Mouse (Mus musculus) megakaryocyte, embryonic 14.5 days (primary cell): Measurements from ENCODE around the gene Pan2. TPM values are rescaled to one million over a fixed set of nuclear protein-coding genes. Genes with fewer than 3 reads are reported as not detected.

ENCODE experiments used
- H3K27me3 ChIP-seq: replicated peaks from 2 replicates; pipeline ENCODE3; 2012; ENCODE audit warnings: inconsistent platforms
- H3K36me3 ChIP-seq: replicated peaks from 2 replicates; pipeline ENCODE3; 2012; ENCODE audit warnings: low read length, inconsistent platforms, mixed read lengths
- H3K4me1 ChIP-seq: 2 replicates; pipeline ENCODE4 v1.6.1; 2012; ENCODE audit warnings: inconsistent platforms
- H3K4me3 ChIP-seq: replicated peaks from 2 replicates; pipeline ENCODE3; 2012; ENCODE audit warnings: moderate library complexity, mild to moderate bottlenecking, inconsistent platforms
- H3K9me3 ChIP-seq: 2 replicates; pipeline ENCODE4 v1.6.1; 2012; ENCODE audit warnings: inconsistent platforms
- FLI1 ChIP-seq: IDR thresholded peaks from 2 replicates; pipeline ENCODE4 v1.6.1; 2012; ENCODE audit warnings: low read length, inconsistent platforms, mixed read lengths
- GATA1 ChIP-seq: IDR thresholded peaks from 3 replicates; pipeline ENCODE4 v1.6.1; 2012; ENCODE audit warnings: mixed read lengths, low read length, inconsistent platforms, borderline replicate concordance
- polyA plus RNA-seq: library from polyadenylated mRNA; stranded (reverse); fragments of >175 nt; gene quantifications from 2 replicates; pipeline ENCODE4 v1.2.3, GENCODE M21; 2012; ENCODE audit warnings: low replicate concordance; ENCODE audit not compliant: insufficient read depth

The Pan2 gene
- polyA plus RNA-seq, 1 experiment: 1.1 TPM

DNA sequence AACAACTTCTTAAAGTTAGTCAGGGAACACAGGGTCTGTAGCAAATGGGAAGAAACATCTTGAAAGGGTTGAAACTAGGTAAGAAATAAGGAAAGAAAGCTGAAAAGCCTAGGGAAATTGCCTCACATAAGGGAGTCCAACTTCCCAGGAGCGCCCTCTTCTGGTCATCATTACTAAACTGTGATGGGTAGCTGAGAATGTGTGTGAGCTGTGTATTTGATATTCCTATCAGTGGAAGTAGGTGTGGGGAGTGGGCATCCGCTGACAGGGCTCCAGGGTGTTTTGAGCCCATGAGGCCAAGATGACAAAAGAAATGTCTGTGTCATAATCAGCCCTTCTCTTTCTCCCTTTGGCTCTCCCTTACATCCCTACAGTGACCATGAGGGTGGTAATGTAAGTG lies 55.7 kb downstream of the Pan2 start:
- no peak for TF ChIP-seq FLI1
- TF ChIP-seq GATA1: no peak
- Histone ChIP-seq H3K27me3 (no peaks in the 10 kb centered on the region), H3K9me3 (no peaks in the 10 kb centered on the region), H3K36me3 (peaks cover 88% of the 10 kb centered on the region), H3K4me3 (no peak overlapping the region), H3K4me1 (peaks cover 11% of the 10 kb centered on the region)

- Histone ChIP-seq H3K9me3 (no peaks in the 10 kb centered on the region), H3K27me3 (no peaks in the 10 kb centered on the region), H3K4me3 (no peak overlapping the region), H3K4me1 (peaks cover 11% of the 10 kb centered on the region), H3K36me3 (peaks cover 85% of the 10 kb centered on the region)
- TF ChIP-seq FLI1 (no peak), GATA1 (no peak)
These were observed 56.1 kb downstream of the Pan2 start for GRCm38 (mm10) chr10:128359226-128359625.

GRCm38 (mm10) chr10:128361836-128362235 lies 58.7 kb downstream of the Pan2 start:
- TF ChIP-seq FLI1: no peak
- no peak for TF ChIP-seq GATA1
- Histone ChIP-seq H3K9me3 (no peaks in the 10 kb centered on the region), H3K4me1 (peaks cover 11% of the 10 kb centered on the region), H3K36me3 (peaks cover 84% of the 10 kb centered on the region), H3K4me3 (no peak overlapping the region), H3K27me3 (no peaks in the 10 kb centered on the region)

DNA sequence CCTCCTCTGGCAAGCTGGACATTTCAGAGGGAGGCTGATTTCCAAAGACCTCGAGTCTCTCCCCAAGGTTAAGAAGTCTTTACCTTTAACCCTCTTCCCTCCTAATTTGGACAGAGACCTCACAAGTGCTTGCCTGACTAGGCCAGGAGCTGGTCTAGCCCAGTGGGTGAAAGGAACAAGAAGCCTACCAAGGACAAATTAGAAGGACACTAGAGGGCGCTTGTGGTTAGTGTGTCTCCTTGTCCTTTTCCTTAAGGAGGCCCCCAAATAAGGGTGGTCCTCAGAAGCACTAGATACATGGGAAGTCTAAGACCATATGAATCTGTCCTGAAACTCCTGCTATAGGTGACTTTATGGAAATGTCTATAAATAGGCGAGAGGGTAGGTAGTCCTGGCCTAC lies 59.4 kb downstream of the Pan2 start:
- TF ChIP-seq FLI1 (no peak), GATA1 (no peak)
- Histone ChIP-seq H3K4me3 (no peak overlapping the region), H3K9me3 (no peaks in the 10 kb centered on the region), H3K36me3 (peaks cover 79% of the 10 kb centered on the region), H3K4me1 (peaks cover 17% of the 10 kb centered on the region), H3K27me3 (no peaks in the 10 kb centered on the region)

GRCm38 (mm10) chr10:128367899-128368401 lies 64.8 kb downstream of the Pan2 start:
- Histone ChIP-seq H3K4me1 (peaks cover 40% of the 10 kb centered on the region), H3K9me3 (no peaks in the 10 kb centered on the region), H3K36me3 (peaks cover 26% of the 10 kb centered on the region), H3K27me3 (no peaks in the 10 kb centered on the region), H3K4me3 (peak overlapping the region; percentile 92)
- TF ChIP-seq GATA1: no peak
- TF ChIP-seq FLI1: no peak

DNA sequence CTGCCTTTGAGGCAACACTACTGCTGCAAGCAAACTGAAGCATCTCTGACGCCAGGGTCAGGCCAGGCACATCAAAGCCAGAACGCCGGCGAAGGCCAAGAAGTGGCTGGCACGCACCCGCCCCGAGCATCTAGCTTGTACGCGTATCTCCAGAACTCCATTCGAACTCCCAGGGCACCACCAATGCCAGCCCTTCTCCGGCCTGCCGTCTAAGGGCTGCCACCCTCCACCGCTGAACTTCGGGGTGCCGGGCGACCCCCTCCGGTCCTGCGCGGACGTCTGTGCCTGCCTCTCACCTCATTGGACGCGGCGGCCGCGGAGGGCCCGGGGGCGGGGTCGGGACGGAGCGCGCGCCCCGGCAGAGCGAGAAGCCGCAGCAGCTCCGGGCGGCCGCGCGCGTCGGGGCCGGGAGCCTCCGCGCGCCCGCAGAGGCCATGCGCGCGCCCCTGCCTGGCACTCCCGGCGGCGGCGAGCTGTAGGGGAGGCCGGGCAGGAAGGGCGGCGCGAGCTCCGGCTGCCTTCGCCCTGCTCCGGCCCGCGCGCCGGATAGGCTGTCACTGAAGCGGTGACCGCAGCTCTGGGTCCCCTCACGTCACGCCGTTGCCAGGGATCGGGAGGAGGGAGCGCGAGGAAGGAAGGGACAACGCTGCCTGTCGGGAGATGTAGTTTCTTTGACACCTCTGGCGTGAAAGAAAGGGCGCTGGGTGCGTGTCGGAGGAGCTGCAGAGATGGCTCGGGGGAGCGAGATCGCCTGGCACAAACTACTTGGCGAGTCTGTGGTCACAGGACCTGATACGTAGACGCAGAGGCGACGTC lies 65.5 kb downstream of the Pan2 start, which contains the start of gene Coq10a:
Coq10a (minus strand) TSS at position 596 of the 816 bp plus-strand sequence.
- H3K36me3 ChIP-seq: peaks cover 19% of the 10 kb centered on the region
- H3K4me3 ChIP-seq: peak within 1 kb of the TSS; percentile 92
- no peaks in the 10 kb centered on the region for H3K27me3 ChIP-seq
- peaks cover 42% of the 10 kb centered on the region for H3K4me1 ChIP-seq
- TF ChIP-seq FLI1: no peak; the same call in 1 of the 2 replicates
- no peak for TF ChIP-seq GATA1
- H3K9me3 ChIP-seq: no peaks in the 10 kb centered on the region

DNA sequence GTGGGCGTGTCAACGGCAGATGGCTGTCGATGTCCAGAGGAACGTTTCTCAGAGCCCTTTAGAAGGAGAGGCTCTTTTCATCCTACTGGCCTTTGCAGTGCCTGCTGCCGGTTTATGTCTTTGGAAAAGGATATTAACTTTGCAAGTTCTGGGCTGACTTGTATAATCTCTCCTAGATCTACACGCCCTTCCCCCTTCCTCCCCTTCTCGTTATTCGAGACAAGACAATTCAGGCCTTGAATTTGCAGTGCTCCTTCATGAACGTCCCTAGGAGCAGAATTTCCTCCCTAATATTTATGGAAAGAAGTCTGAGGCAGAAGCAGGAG lies 66.0 kb downstream of the Pan2 start:
- Histone ChIP-seq H3K9me3 (no peaks in the 10 kb centered on the region), H3K4me1 (peaks cover 43% of the 10 kb centered on the region), H3K36me3 (peaks cover 17% of the 10 kb centered on the region), H3K27me3 (no peaks in the 10 kb centered on the region), H3K4me3 (peak overlapping the region; percentile 92)
- TF ChIP-seq GATA1 (no peak), FLI1 (no peak)

GRCm38 (mm10) chr10:128369599-128369998 lies 66.5 kb downstream of the Pan2 start:
- Histone ChIP-seq H3K4me1 (peaks cover 43% of the 10 kb centered on the region), H3K27me3 (no peaks in the 10 kb centered on the region), H3K36me3 (peaks cover 13% of the 10 kb centered on the region), H3K4me3 (peak overlapping the region; percentile 92), H3K9me3 (no peaks in the 10 kb centered on the region)
- TF ChIP-seq FLI1 (no peak), GATA1 (no peak)

DNA sequence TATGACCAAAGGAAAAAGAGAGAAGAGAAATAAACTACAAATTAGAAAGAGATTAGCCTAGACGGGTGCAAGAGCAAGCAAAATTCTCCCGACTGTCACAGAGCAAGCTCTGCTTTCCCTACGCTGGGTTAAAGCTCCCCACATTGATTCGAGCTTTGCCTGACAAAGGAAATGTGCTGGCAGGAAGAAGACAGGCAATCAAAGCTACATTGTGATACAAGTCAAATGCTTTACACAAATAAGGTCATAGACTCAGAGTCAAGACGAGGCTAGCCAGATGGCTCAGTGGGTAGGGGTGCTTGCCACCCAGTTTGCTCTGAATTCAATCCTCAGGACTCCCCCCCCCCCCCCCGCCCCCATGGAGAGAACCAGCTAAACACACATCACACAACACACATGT lies 66.9 kb downstream of the Pan2 start:
- no peak for TF ChIP-seq FLI1
- TF ChIP-seq GATA1: no peak
- H3K36me3 ChIP-seq: peaks cover 9% of the 10 kb centered on the region
- H3K4me3 ChIP-seq: no peak overlapping the region
- no peaks in the 10 kb centered on the region for H3K9me3 ChIP-seq
- no peaks in the 10 kb centered on the region for H3K27me3 ChIP-seq
- peaks cover 43% of the 10 kb centered on the region for H3K4me1 ChIP-seq

GRCm38 (mm10) chr10:128370601-128371000 lies 67.5 kb downstream of the Pan2 start:
- peaks cover 43% of the 10 kb centered on the region for H3K4me1 ChIP-seq

More at GRCm38 (mm10) chr10:128370601-128371000, 67.5 kb downstream of the Pan2 start:
- H3K27me3 ChIP-seq: no peaks in the 10 kb centered on the region
- H3K4me3 ChIP-seq: no peak overlapping the region
- TF ChIP-seq FLI1 (no peak), GATA1 (no peak)
- H3K9me3 ChIP-seq: no peaks in the 10 kb centered on the region
- peaks cover 3% of the 10 kb centered on the region for H3K36me3 ChIP-seq

Other genes starting within 250 kb of the Pan2 start
- 77.9 and 96.2 TPM in 2 replicates for gene Ptges3, start 244.4 kb upstream of the Pan2 start, polyA plus RNA-seq
- gene Atp5b, start 220.1 kb upstream of the Pan2 start, polyA plus RNA-seq: 796 and 843 TPM in 2 replicates
- gene Baz2a, start 211.8 kb upstream of the Pan2 start, polyA plus RNA-seq: 6.9 and 16.7 TPM in 2 replicates
- 1.6 and 7.6 TPM in 2 replicates for gene Rbms2, start 123.0 kb upstream of the Pan2 start, polyA plus RNA-seq
- 1.8 TPM in 1 of 2 replicates, not detected in the other for gene Gls2, start 108.9 kb upstream of the Pan2 start, polyA plus RNA-seq
- gene Spryd4, start 91.5 kb upstream of the Pan2 start, polyA plus RNA-seq: 0.73 TPM in 1 of 2 replicates, not detected in the other
- not detected in 2 replicates for gene Mip, start 77.5 kb upstream of the Pan2 start, polyA plus RNA-seq
- gene Timeless, start 71.3 kb upstream of the Pan2 start, polyA plus RNA-seq: 2.2 and 8.3 TPM in 2 replicates
- gene Apon, start 49.2 kb upstream of the Pan2 start, polyA plus RNA-seq: not detected in 2 replicates
- not detected in 2 replicates for gene Apof, start 34.7 kb upstream of the Pan2 start, polyA plus RNA-seq
- gene Stat2, start 32.8 kb upstream of the Pan2 start, polyA plus RNA-seq: 8.1 and 18.2 TPM in 2 replicates
- gene Il23a, start 4.6 kb upstream of the Pan2 start, polyA plus RNA-seq: 0.49 TPM in 1 of 2 replicates, not detected in the other
- 29.0 and 98.4 TPM in 2 replicates for gene Cnpy2, start 19.1 kb downstream of the Pan2 start, polyA plus RNA-seq
- 2.6 and 12.1 TPM in 2 replicates for gene Cs, start 34.4 kb downstream of the Pan2 start, polyA plus RNA-seq
- gene Coq10a, start 65.7 kb downstream of the Pan2 start, polyA plus RNA-seq: 5.0 and 18.0 TPM in 2 replicates
- gene Ankrd52, start 73.8 kb downstream of the Pan2 start, polyA plus RNA-seq: 18.3 and 19.7 TPM in 2 replicates
- gene Slc39a5, start 97.9 kb downstream of the Pan2 start, polyA plus RNA-seq: not detected in 2 replicates
- gene Nabp2, start 108.2 kb downstream of the Pan2 start, polyA plus RNA-seq: 458 and 1,055 TPM in 2 replicates
- gene Rnf41, start 108.3 kb downstream of the Pan2 start, polyA plus RNA-seq: 17.0 and 19.5 TPM in 2 replicates
- 86.7 and 138 TPM in 2 replicates for gene Smarcc2, start 155.9 kb downstream of the Pan2 start, polyA plus RNA-seq
- gene Myl6, start 190.8 kb downstream of the Pan2 start, polyA plus RNA-seq: 175 and 2,406 TPM in 2 replicates
- gene Myl6b, start 195.3 kb downstream of the Pan2 start, polyA plus RNA-seq: 9.5 and 15.9 TPM in 2 replicates
- gene Esyt1, start 222.5 kb downstream of the Pan2 start, polyA plus RNA-seq: 48.5 and 62.5 TPM in 2 replicates
- 21.5 and 24.2 TPM in 2 replicates for gene Zc3h10, start 244.4 kb downstream of the Pan2 start, polyA plus RNA-seq
- gene Rpl41, start 246.0 kb downstream of the Pan2 start, polyA plus RNA-seq: 1,477 and 10,817 TPM in 2 replicates